Mouse (Mus musculus): ENCODE results near the gene Mdfic.

Mdfic gene

GRCm38 (mm10) chr6:15789523-15790500 is 69.4 kb downstream of the Mdfic start:
- ATAC-seq (ENCODE audit: insufficient number of reproducible peaks, low FRiP score, low TSS enrichment): no peak

GRCm38 (mm10) chr6:15792680-15793601 is 72.5 kb downstream of the Mdfic start:
- ATAC-seq (ENCODE audit: insufficient number of reproducible peaks, low FRiP score, low TSS enrichment): no peak

GRCm38 (mm10) chr6:15793602-15794345 is 73.3 kb downstream of the Mdfic start:
- no peak for ATAC-seq (ENCODE audit: insufficient number of reproducible peaks, low FRiP score, low TSS enrichment)

- ATAC-seq (ENCODE audit: insufficient number of reproducible peaks, low FRiP score, low TSS enrichment): no peak
Measured at GRCm38 (mm10) chr6:15794801-15795200, 74.3 kb downstream of the Mdfic start.

- no peak for ATAC-seq (ENCODE audit: insufficient number of reproducible peaks, low FRiP score, low TSS enrichment)
Measured at GRCm38 (mm10) chr6:15807382-15807781, 86.9 kb downstream of the Mdfic start.

- no peak for ATAC-seq (ENCODE audit: insufficient number of reproducible peaks, low FRiP score, low TSS enrichment)
Measured at GRCm38 (mm10) chr6:15825236-15825635, 104.8 kb downstream of the Mdfic start.

GRCm38 (mm10) chr6:15829812-15830211 is 109.4 kb downstream of the Mdfic start:
- no peak for ATAC-seq (ENCODE audit: insufficient number of reproducible peaks, low FRiP score, low TSS enrichment)

GRCm38 (mm10) chr6:15830651-15831050 is 110.2 kb downstream of the Mdfic start:
- no peak for ATAC-seq (ENCODE audit: insufficient number of reproducible peaks, low FRiP score, low TSS enrichment)

- ATAC-seq (ENCODE audit: insufficient number of reproducible peaks, low FRiP score, low TSS enrichment): no peak
Measured at GRCm38 (mm10) chr6:15837695-15838094, 117.2 kb downstream of the Mdfic start.

- no peak for ATAC-seq (ENCODE audit: insufficient number of reproducible peaks, low FRiP score, low TSS enrichment)
Measured at GRCm38 (mm10) chr6:15839831-15840230, 119.4 kb downstream of the Mdfic start.

- ATAC-seq (ENCODE audit: insufficient number of reproducible peaks, low FRiP score, low TSS enrichment): no peak
Measured at GRCm38 (mm10) chr6:15840429-15840828, 120.0 kb downstream of the Mdfic start.

GRCm38 (mm10) chr6:15841476-15842209 is 121.2 kb downstream of the Mdfic start:
- ATAC-seq (ENCODE audit: insufficient number of reproducible peaks, low FRiP score, low TSS enrichment): no peak

- no peak for ATAC-seq (ENCODE audit: insufficient number of reproducible peaks, low FRiP score, low TSS enrichment)
Measured at GRCm38 (mm10) chr6:15843295-15843694, 122.8 kb downstream of the Mdfic start.

- no peak for ATAC-seq (ENCODE audit: insufficient number of reproducible peaks, low FRiP score, low TSS enrichment)
Measured at GRCm38 (mm10) chr6:15845711-15846342, 125.4 kb downstream of the Mdfic start.

Measured in cerebellum, adult (tissue).